Mouse (Mus musculus) ES-Bruce4 (cell line): ENCODE data around the gene Usp49. TPM values are rescaled to one million over a fixed set of nuclear protein-coding genes. Genes with fewer than 3 reads are reported as not detected.
A peak's percentile ranks its signal among the peaks of the same experiment; 100 is the strongest.

ENCODE experiments used
- H3K27ac ChIP-seq: 2 replicates; pipeline ENCODE4 v1.5.1; 2012; ENCODE audit warnings: low read length, inconsistent platforms; ENCODE audit not compliant: insufficient read depth
- H3K27me3 ChIP-seq: 2 replicates; pipeline ENCODE4 v1.6.1; 2012; ENCODE audit warnings: mild to moderate bottlenecking, low read length, inconsistent platforms; ENCODE audit not compliant: control insufficient read depth, poor library complexity, insufficient read depth, severe bottlenecking
- H3K36me3 ChIP-seq: 2 replicates; pipeline ENCODE4 v1.6.1; 2012; ENCODE audit warnings: inconsistent platforms, mild to moderate bottlenecking, low read length, moderate library complexity; ENCODE audit not compliant: control insufficient read depth, poor library complexity, insufficient read depth, severe bottlenecking
- H3K4me1 ChIP-seq: one replicate; pipeline ENCODE4 v1.8.1; 2011; ENCODE audit warnings: low read length; ENCODE audit not compliant: control insufficient read depth, insufficient read depth
- H3K4me3 ChIP-seq: 2 replicates; pipeline ENCODE4 v1.5.1; 2011; ENCODE audit warnings: low read depth, mild to moderate bottlenecking, low read length
- H3K9ac ChIP-seq: 2 replicates; pipeline ENCODE4 v1.6.1; 2012; ENCODE audit warnings: low read depth, mild to moderate bottlenecking, inconsistent platforms; ENCODE audit not compliant: poor library complexity, severe bottlenecking
- H3K9me3 ChIP-seq: replicated peaks from 2 replicates; pipeline ENCODE4 v1.6.1; 2012; ENCODE audit warnings: mild to moderate bottlenecking, low read length, inconsistent platforms; ENCODE audit not compliant: control insufficient read depth, poor library complexity, insufficient read depth, severe bottlenecking
- CTCF ChIP-seq: IDR thresholded peaks from one replicate; pipeline ENCODE4 v1.8.1; 2011; ENCODE audit warnings: low read depth, low read length
- EP300 ChIP-seq: IDR thresholded peaks from 2 replicates; pipeline ENCODE4 v1.6.1; 2011; ENCODE audit warnings: low read depth, low read length; ENCODE audit not compliant: insufficient read depth
- POLR2A ChIP-seq: IDR thresholded peaks from one replicate; pipeline ENCODE4 v1.8.1; 2011; ENCODE audit warnings: low read length; ENCODE audit not compliant: insufficient read depth
- polyA plus RNA-seq: library from polyadenylated mRNA; stranded (reverse); fragments of >200 nt; gene quantifications from 2 replicates; pipeline ENCODE4 v1.2.4, GENCODE M21; 2011; ENCODE audit warnings: low read depth; ENCODE audit not compliant: missing spikeins, insufficient read depth, insufficient read length

The Usp49 gene
- polyA plus RNA-seq, 1 experiment: 16.8 TPM

- Histone ChIP-seq H3K9ac (peak overlapping the region; percentile 91; the same call in 1 of the 2 replicates), H3K36me3 (no peaks in the 10 kb centered on the region), H3K27ac (no peak overlapping the region), H3K27me3 (no peaks in the 10 kb centered on the region), H3K9me3 (no peaks in the 10 kb centered on the region), H3K4me3 (peak overlapping the region; percentile 61), H3K4me1 (no peaks in the 10 kb centered on the region)
- TF ChIP-seq CTCF: no peak
- TF ChIP-seq EP300: no peak
- TF ChIP-seq POLR2A: no peak
Observed at GRCm38 (mm10) chr17:47693671-47694441, 63.4 kb downstream of the Usp49 start.

- Histone ChIP-seq H3K4me1 (no peaks in the 10 kb centered on the region), H3K4me3 (peak within 1 kb of the TSS; percentile 66), H3K27me3 (no peaks in the 10 kb centered on the region), H3K27ac (no peak within 1 kb of the TSS), H3K36me3 (no peaks in the 10 kb centered on the region), H3K9ac (peak within 1 kb of the TSS; percentile 91), H3K9me3 (no peaks in the 10 kb centered on the region)
- no peak for TF ChIP-seq EP300
- no peak for TF ChIP-seq POLR2A
- no peak for TF ChIP-seq CTCF
Observed at GRCm38 (mm10) chr17:47694442-47694502, 63.8 kb downstream of the Usp49 start, which contains the start of gene Gm21981. Gm21981 (minus strand) TSS chr17:47694455.

- no peaks in the 10 kb centered on the region for H3K4me1 ChIP-seq
- peak within 1 kb of the TSS; percentile 91 for H3K9ac ChIP-seq
- no peaks in the 10 kb centered on the region for H3K36me3 ChIP-seq
- H3K27me3 ChIP-seq: no peaks in the 10 kb centered on the region
- H3K4me3 ChIP-seq: peak within 1 kb of the TSS; percentile 66
- H3K27ac ChIP-seq: no peak within 1 kb of the TSS
- H3K9me3 ChIP-seq: no peaks in the 10 kb centered on the region
- TF ChIP-seq POLR2A (no peak), EP300 (no peak), CTCF (peak; percentile 72)
Observed at GRCm38 (mm10) chr17:47694503-47695336, 64.2 kb downstream of the Usp49 start, which contains the start of gene Prickle4. Prickle4 (minus strand) TSS chr17:47694736.

- Histone ChIP-seq H3K4me3 (peak overlapping the region; percentile 66), H3K36me3 (no peaks in the 10 kb centered on the region), H3K27me3 (no peaks in the 10 kb centered on the region), H3K9ac (peak overlapping the region; percentile 91), H3K9me3 (no peaks in the 10 kb centered on the region), H3K27ac (no peak overlapping the region), H3K4me1 (no peaks in the 10 kb centered on the region)
- TF ChIP-seq POLR2A (no peak), EP300 (no peak), CTCF (no peak)
Observed at GRCm38 (mm10) chr17:47695337-47695710, 64.8 kb downstream of the Usp49 start.

- H3K9ac ChIP-seq: no peak overlapping the region
- TF ChIP-seq CTCF (no peak), EP300 (no peak), POLR2A (no peak)
- H3K4me1 ChIP-seq: no peaks in the 10 kb centered on the region
- H3K36me3 ChIP-seq: no peaks in the 10 kb centered on the region
- no peaks in the 10 kb centered on the region for H3K27me3 ChIP-seq
- no peaks in the 10 kb centered on the region for H3K9me3 ChIP-seq
- no peak overlapping the region for H3K27ac ChIP-seq
- no peak overlapping the region for H3K4me3 ChIP-seq
Observed at GRCm38 (mm10) chr17:47698156-47698555, 67.7 kb downstream of the Usp49 start.

GRCm38 (mm10) chr17:47699055-47699454 lies 68.6 kb downstream of the Usp49 start:
- H3K27ac ChIP-seq: no peak overlapping the region
- H3K36me3 ChIP-seq: no peaks in the 10 kb centered on the region
- H3K27me3 ChIP-seq: no peaks in the 10 kb centered on the region
- no peak overlapping the region for H3K4me3 ChIP-seq
- no peak for TF ChIP-seq POLR2A
- no peak for TF ChIP-seq EP300
- TF ChIP-seq CTCF: no peak
- H3K9me3 ChIP-seq: no peaks in the 10 kb centered on the region
- H3K4me1 ChIP-seq: no peaks in the 10 kb centered on the region
- H3K9ac ChIP-seq: no peak overlapping the region
